Mouse (Mus musculus): ENCODE results near the gene Rpl10a. TPM values are rescaled to one million over a fixed set of nuclear protein-coding genes. Genes with fewer than 3 reads are reported as not detected.

The Rpl10a gene
- polyA plus RNA-seq (2017; shearing (Covaris generic)), result 100 to 1,000 TPM; 295 TPM

DNA sequence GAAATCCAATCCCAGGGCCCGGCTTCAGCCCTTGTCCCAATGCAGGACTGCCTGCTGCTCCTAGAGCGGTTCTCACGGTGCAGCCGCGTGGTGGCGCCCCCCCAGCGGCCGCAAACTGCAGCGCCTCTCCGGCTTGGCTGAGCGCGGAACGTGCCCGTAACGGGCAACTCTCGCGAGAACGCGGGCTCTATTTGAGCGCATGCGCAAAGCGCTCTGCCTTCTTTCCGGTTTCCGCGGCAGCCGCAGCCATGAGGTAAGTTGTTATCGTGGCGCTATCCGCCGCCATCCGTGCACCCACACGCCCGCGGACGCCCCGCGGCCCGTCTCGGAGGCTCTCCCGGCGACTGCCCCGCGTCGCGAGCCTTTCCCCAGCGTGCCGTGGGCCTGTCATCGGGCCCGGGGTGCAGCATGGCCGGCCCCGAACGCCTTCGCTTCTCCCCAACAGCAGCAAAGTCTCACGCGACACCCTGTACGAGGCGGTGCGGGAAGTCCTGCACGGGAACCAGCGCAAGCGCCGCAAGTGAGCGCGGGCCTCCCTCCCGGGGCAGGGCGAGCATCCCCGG is at the start of gene Rpl10a:
Gene Rpl10a (plus strand): TSS at position 106 of the 563 bp plus-strand sequence.

DNA sequence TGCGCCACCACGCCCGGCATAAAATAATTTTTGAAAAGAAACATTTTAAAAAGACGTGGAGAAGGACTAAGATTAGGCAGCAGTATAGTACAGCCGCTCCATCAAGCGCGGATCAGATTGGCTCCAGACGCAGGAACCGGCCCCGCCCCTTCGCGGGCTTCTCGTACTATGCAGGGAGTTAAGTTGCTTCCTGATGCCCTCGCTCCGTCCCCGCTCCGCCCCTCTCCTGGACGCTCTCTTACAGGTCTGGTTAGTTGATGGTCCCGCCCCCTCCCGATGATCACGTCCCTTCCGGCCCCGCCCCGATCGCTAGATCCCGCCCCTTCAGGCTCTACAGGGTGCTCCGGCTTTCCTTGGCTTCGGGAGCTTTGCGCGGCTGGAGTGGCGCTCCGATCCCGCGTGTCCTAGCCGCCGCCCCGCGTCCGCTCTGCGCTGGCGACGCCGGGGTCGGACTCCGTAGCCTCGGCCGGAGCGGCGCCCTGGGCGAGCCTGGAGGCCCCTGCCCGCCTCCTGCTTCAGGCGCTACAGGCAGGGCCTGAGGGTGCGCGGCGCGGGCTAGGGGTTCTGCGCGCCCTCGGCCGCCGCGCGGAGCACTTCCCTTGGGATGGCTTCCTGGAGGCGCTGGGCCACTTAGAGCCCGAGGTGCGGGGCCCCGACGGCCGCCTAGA is 14.9 kb upstream of the Rpl10a start, which contains the start of gene Fance:
Gene Fance (plus strand): TSS at position 308 of the 668 bp plus-strand sequence.

DNA sequence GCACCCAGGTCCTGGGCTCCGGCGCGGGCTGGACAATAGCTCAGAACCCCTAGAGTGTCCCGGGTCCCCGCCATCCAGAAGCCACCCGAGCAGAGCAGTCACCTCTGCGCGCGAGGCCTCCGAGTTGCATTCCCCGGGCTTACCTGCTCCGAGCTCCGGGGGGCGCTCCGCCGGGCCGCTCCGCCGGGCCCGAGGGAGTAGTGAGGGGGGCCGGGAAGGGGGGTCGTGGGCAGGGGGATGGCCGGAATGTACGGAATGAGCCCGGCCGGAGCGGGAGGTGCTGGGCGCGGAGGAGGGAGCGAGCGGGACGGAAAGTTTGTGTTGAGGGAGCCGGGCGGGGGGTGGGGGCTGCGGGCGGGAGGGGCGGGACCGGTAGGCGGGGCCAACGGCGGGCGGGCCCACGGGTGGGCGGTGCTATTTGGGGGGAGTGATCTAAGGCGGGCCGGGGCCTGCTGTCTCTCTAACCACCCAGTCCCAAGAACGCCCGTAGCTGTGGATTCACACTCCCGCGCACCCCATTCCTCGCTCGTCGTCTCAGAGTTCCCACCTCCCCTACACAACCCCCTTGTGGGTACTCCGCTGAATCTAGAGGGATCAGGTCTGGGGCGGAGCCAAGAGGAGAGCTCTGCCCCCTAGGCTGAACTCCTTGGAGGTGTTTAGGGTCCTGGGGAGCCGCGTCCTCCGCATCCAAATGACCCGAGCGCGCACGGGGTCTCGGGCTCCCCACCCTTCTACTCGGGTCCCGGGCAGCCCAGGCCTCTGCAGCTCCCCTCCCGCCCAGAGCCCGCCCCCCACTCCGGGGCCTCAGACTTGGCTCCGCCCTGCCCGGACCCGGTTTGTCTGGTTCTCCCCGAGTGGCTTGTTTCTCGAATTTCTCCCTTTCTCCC is 22.4 kb downstream of the Rpl10a start, which contains the start of gene Tead3:
Gene Tead3 (minus strand): TSS at position 352 of the 887 bp plus-strand sequence.

DNA sequence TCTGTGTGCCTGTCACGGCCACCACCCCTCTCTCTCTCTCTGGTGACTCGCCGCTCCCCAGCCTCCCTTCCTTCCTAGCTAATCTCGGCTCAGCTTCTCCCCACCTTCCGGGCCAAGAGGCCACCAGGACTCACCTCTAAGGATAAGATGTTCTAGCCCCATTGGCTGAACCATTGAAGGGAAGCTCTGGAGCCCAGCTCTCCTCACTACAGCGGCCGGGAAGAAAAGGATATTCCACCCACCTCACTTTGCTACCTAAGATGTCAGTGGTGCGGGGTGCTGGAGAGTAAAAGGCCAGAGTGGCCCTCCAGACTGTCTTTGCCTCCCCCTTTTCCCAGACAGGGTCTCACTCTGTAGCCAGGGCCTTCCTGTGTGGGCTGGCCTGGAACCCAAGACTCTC is 36.9 kb downstream of the Rpl10a start, which contains the start of gene Tulp1:
Gene Tulp1 (minus strand): TSS at position 101 of the 400 bp plus-strand sequence.

Other genes starting within 250 kb of the Rpl10a start
- 1 to 10 TPM in 1 of 2 experiments, under 1 TPM in 1; 0.60 to 2.5 TPM for gene Tcp11, start 247.8 kb upstream of the Rpl10a start, polyA plus RNA-seq (2017; shearing (Covaris generic))
- gene Scube3, start 186.3 kb upstream of the Rpl10a start, polyA plus RNA-seq (2017; shearing (Covaris generic)), result under 1 TPM in 1 of 2 experiments, not detected in 1; 0.51 TPM
- 10 to 100 TPM; 11.8 to 15.3 TPM for gene Zfp523, start 151.3 kb upstream of the Rpl10a start, polyA plus RNA-seq (2017; shearing (Covaris generic))
- gene Def6, start 120.7 kb upstream of the Rpl10a start, polyA plus RNA-seq (2017; shearing (Covaris generic)), result 100 to 1,000 TPM; 176 to 238 TPM
- gene Ppard, start 95.8 kb upstream of the Rpl10a start, polyA plus RNA-seq (2017; shearing (Covaris generic)), result 1 to 10 TPM; 2.0 to 2.3 TPM
- 10 to 100 TPM; 30.2 to 33.6 TPM for gene Fance, start 15.0 kb upstream of the Rpl10a start, polyA plus RNA-seq (2017; shearing (Covaris generic))
- gene Tead3, start 22.3 kb downstream of the Rpl10a start, polyA plus RNA-seq (2017; shearing (Covaris generic)), result under 1 TPM; 0.25 to 0.53 TPM
- 1 to 10 TPM in 1 of 2 experiments, under 1 TPM in 1; 0.40 to 1.8 TPM for gene Tulp1, start 36.8 kb downstream of the Rpl10a start, polyA plus RNA-seq (2017; shearing (Covaris generic))
- gene Fkbp5, start 189.1 kb downstream of the Rpl10a start, polyA plus RNA-seq (2017; shearing (Covaris generic)), result 100 to 1,000 TPM; 104 TPM
- 1 to 10 TPM in 1 of 2 experiments, under 1 TPM in 1; 0.12 to 1.2 TPM for gene Armc12, start 202.3 kb downstream of the Rpl10a start, polyA plus RNA-seq (2017; shearing (Covaris generic))
- gene Clpsl2, start 220.9 kb downstream of the Rpl10a start, polyA plus RNA-seq (2017; shearing (Covaris generic)), result not detected
- gene Clps, start 232.3 kb downstream of the Rpl10a start, polyA plus RNA-seq (2017; shearing (Covaris generic)), result not detected
- gene Lhfpl5, start 247.2 kb downstream of the Rpl10a start, polyA plus RNA-seq (2017; shearing (Covaris generic)), result 1 to 10 TPM in 1 of 2 experiments, under 1 TPM in 1; 0.86 to 1.8 TPM